Mouse (Mus musculus) neural tube, embryonic 10.5 days (tissue): ENCODE measurements around the gene Fam160a2.
"Not testable (repeated sequence)": the region's sequence is repeated elsewhere in the genome, so short reads cannot be mapped to it uniquely, and the experiment has no call there.

Experiments
- DNase-seq: peaks from one replicate; pipeline ENCODE4 v3.0.0-alpha.2; 2017; ENCODE audit warnings: low spot score; ENCODE audit errors: extremely low spot score

Fam160a2 gene

GRCm38 (mm10) chr7:105394606-105395005 is 5.2 kb downstream of the Fam160a2 start:
- DNase-seq, result peak; percentile 0

- DNase-seq, result no peak
Measured at GRCm38 (mm10) chr7:105390236-105390635, 9.6 kb downstream of the Fam160a2 start.

- no peak for DNase-seq
Measured at GRCm38 (mm10) chr7:105387696-105388095, 12.2 kb downstream of the Fam160a2 start.

- DNase-seq, result no peak
Measured at GRCm38 (mm10) chr7:105380329-105380728, 19.5 kb downstream of the Fam160a2 start.

GRCm38 (mm10) chr7:105374866-105375265 is 25.0 kb downstream of the Fam160a2 start, which contains the start of gene Gm5901:
Gene Gm5901, plus strand, starts transcription at chr7:105375038.
- no peak for DNase-seq

GRCm38 (mm10) chr7:105373976-105374375 is 25.9 kb downstream of the Fam160a2 start:
- DNase-seq, result no peak

- DNase-seq, result no peak
Measured at GRCm38 (mm10) chr7:105373509-105373908, 26.3 kb downstream of the Fam160a2 start.

GRCm38 (mm10) chr7:105372912-105373311 is 26.9 kb downstream of the Fam160a2 start:
- no peak for DNase-seq

- no peak for DNase-seq
Measured at GRCm38 (mm10) chr7:105368521-105368920, 31.3 kb downstream of the Fam160a2 start.

GRCm38 (mm10) chr7:105367930-105368329 is 31.9 kb downstream of the Fam160a2 start, which contains the start of gene Olfr692:
Gene Olfr692, plus strand, starts transcription at chr7:105368230.
- DNase-seq, result no peak

GRCm38 (mm10) chr7:105367268-105367667 is 32.6 kb downstream of the Fam160a2 start:
- no peak for DNase-seq

GRCm38 (mm10) chr7:105361713-105362112 is 38.1 kb downstream of the Fam160a2 start:
- no peak for DNase-seq

- not testable (repeated sequence) for DNase-seq
Measured at GRCm38 (mm10) chr7:105356487-105356886, 43.4 kb downstream of the Fam160a2 start.

- not testable (repeated sequence) for DNase-seq
Measured at GRCm38 (mm10) chr7:105356064-105356463, 43.8 kb downstream of the Fam160a2 start.

- DNase-seq, result no peak
Measured at GRCm38 (mm10) chr7:105342752-105343151, 57.1 kb downstream of the Fam160a2 start.

GRCm38 (mm10) chr7:105342170-105342569 is 57.7 kb downstream of the Fam160a2 start, which contains the start of gene Olfr691:
Gene Olfr691, minus strand, starts transcription at chr7:105342270.
- DNase-seq, result no peak

- DNase-seq, result no peak
Measured at GRCm38 (mm10) chr7:105334004-105334403, 65.8 kb downstream of the Fam160a2 start, which contains the start of gene Olfr690. Gene Olfr690, minus strand, starts transcription at chr7:105334104.

GRCm38 (mm10) chr7:105325302-105325701 is 74.6 kb downstream of the Fam160a2 start:
- no peak for DNase-seq
